Mouse (Mus musculus): ENCODE measurements at regions not wholly inside any gene's neighbourhood (a gene's known extent, or its start where the extent isn't known, plus 50 kb on each side); places are given as distances from the start of the nearest gene placed in this dataset.

DNA sequence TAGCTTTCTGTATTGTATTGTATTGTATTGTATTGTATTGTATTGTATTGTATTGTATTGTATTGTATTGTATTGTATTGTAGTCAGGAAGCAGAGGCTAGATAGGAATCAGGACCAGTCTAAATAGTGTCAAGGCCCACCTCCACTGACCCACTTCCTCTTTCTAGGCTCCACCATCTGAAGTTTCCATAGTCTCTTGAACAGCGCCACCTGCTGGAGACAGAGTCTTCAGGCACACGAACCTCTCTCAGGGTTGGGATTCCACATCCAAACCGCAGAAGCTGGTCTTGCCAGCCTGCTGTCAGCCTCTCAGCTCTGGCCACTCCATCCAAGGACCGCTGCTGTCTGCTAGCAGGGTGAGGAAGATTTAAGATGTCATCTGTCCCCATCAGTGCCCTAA lies 234.6 kb downstream of the Cdh26 start:
- peak; percentile 76 for DNase-seq

DNA sequence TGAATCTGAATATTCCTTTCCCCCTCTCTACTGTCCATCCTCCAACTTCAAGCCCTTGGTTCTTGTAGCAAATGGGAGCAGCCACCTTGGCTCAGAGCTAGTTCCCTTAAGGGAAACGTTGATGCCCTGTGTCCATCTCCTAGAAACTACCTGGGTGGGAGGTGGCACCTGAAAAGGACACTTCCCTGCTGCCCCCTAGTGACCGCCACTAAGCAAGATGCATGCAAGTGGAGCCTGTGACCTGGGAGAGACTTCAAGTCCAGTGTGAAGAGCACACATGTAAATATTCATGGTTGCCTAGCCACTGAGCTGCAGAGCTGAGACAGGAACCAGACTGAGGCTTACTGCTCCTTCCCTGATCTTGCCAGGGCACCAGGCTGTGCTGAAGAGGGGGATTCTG lies 238.1 kb downstream of the Cdh26 start:
- no peak for DNase-seq

DNA sequence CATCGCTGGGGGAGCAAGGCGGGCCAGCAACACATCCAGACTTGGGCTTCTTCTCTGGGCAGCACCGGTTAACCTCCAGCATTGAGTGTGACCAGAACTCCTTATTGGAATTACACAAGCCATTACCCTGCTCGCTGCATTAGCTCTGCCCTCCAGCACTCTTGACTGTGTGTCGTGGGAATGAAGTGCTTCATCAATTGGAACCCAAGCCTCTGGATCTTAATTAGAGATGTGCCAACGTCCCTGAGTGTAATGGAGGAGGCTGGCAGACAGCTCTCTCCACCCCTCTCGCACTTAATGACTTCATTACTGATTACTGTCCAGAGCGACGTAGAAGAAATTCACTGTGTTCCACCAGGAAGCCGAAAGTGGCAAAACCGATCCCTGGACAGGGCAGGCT lies 240.6 kb downstream of the Cdh26 start:
- DNase-seq, result no peak

DNA sequence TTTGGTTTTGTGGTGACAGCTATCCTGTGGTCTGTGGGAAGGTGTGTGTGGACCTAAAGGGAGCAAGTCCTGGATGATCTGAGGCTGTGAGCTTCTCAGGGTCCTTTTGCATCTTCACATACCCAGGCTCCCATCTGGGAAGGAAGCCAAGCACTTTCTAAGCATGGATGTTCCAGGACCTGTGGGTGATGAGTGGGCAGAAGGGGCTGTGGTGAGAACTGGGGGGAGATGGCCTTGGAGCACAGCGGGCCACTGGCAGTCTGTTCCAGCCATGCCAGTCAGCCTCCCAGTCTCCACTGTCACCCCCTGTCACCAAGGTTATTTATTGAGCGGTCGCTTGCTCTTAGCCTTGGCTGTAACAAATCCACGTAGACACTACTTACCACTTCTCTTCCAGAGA lies 243.3 kb downstream of the Cdh26 start:
- DNase-seq, result peak; percentile 31

DNA sequence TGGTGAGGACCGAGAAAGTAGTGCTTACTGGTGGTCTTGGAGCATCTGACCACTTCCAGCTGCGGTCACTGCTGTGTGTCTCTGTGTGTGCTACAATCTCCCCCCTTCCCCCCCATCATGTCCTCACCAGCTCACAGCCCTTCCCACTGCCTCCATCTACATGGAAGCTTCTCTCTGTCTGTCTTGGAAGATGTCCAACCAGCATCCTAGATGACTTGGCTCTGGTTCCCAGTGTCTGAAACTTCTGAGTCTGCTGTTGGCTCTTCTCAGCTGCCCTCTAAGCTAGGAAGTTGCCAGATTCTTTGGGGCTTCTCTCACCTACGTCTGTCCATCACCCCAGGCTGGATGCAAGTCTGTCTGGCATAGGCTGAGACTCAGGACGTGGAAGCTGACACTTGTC lies 244.3 kb downstream of the Cdh26 start:
- DNase-seq, result no peak

DNA sequence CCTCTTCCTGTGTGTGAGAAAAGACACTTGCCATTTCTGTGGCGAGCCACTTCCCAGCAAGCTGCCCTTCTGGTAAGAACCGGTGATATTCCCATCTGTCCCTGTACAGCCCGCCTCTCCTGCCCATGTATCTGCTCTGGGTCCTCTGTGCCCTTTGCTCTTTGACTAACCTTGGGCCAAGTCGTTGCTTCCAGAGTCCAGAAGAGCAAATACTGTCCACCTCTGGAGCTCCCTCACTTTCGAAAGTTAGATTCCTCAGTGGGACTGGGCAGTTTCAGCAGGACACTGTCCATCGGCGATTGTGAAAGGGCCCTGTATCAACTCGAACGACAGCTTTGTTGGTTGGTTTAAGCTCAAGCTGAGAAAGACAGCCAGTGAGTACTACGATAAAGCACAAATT lies 246.6 kb downstream of the Cdh26 start:
- DNase-seq, result no peak

DNA sequence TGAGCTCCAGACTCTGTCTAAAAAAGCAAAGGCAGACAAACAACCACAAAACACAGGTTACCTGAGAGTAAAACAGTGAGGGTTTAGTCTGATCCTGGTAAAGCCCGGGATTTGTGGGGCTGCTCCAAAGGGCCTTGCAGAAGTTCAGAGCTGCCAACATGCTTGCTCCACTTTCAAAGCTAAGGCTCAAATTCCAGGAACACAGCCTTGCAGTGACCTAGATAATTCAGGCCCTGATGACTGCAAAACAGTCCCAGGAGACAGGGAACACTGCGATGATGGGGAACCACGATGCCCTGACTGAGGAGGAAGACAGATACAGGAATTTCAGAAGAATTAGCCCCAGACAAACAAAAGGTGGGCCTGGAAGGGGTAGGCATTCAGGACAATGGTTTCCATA lies 250.0 kb downstream of the Cdh26 start:
- no peak for DNase-seq

DNA sequence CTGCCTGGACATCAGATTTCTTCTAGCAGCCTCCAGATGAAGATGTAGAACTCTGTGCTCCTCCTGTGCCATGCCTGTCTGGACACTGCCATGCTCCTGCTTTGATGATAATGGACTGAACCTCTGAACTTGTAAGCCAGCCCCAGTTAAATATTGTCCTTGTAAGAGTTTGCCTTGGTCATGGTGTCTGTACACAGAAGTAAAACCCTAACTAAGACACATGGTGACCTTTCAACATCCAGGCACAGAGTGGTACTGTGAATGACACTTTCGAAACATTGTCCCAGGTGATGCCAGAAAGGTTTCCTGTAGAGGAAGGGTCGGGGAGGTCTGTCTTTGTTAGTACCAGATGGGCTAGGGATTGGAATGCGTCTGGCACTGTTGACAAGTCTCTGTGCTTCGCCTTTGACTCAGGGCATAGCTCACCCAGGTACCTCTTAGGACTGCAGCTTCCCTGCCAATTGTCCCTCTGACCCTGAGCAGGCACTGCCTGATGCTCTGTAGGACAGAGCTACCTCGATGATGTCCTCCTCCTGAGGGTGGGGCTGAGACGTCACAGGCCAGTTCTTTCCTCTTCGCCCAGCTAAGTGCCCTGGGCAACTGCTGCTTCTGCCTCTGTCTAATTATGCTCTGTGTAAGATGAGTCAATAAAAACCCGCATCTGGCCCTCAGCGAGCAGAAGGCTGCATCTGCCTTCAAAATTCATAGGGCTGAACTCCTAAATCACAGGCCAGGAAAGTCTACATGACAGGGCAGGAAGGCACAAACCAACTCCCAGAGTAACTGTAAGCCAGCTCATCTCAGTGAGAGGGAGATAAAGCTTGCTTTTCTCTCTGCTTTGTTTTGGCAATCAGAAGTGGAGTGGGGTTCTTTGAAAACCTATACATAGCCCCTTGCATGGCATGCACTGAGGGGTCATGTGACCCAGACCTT lies 254.0 kb downstream of the Cdh26 start:
- DNase-seq, result no peak

DNA sequence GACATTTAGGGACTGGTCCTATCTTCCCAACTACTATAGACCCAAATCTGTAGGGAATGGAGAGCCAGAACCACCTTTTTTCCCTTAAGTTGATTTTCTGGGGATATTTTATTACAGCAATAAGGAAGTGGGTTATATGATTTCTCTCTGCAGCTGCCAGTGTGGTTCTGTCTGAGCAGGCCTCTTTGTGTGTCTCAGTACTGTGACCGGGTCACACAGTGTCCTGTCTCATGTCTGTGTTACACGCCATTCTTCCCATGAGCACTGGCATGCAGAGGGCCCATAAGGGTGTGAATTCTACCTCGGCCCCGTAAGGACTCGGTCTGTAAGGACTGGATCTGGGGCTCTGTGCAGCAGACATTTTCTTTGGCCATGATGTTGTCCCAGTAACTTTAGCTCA lies 254.9 kb downstream of the Cdh26 start:
- DNase-seq, result no peak

DNA sequence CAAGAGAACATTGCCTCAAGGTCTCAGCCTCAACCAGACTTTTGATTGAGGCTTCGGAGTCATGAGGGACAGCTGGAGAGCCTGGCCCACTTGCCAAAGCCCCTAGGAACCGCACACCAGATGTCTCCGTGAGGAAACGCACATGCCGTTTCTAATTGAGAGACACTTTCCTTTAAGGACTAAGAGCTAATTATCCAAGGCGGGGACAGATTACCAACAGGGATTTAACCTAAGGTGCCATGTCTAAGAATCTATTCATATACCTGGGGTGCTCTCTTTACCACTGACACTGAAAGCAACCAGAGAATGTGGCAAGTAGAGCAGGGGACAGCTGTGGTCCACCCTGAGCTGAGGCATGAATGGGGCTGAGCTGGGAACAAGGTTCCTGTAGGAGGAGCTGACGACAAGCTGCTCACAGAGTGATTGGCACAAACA lies 255.9 kb downstream of the Cdh26 start:
- no peak for DNase-seq

DNA sequence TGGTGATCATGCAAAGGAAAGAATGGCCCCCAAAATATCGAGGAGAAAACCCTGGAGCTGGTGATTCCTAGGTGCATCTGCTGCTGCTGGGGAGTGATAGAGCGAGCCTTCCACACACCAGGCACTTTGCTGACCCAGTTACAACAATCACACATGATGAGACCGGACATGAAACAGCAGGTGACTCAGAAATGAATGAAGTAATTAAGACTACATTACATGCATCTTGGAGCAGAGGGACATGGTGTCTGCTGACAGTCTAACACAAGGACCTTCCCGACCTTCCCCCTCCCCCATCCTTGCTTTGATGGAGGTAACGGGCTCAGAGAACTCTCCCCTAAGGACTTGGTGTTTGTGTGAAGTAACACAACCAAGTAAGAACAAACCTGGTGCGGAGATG lies 258.3 kb downstream of the Cdh26 start:
- DNase-seq, result no peak

DNA sequence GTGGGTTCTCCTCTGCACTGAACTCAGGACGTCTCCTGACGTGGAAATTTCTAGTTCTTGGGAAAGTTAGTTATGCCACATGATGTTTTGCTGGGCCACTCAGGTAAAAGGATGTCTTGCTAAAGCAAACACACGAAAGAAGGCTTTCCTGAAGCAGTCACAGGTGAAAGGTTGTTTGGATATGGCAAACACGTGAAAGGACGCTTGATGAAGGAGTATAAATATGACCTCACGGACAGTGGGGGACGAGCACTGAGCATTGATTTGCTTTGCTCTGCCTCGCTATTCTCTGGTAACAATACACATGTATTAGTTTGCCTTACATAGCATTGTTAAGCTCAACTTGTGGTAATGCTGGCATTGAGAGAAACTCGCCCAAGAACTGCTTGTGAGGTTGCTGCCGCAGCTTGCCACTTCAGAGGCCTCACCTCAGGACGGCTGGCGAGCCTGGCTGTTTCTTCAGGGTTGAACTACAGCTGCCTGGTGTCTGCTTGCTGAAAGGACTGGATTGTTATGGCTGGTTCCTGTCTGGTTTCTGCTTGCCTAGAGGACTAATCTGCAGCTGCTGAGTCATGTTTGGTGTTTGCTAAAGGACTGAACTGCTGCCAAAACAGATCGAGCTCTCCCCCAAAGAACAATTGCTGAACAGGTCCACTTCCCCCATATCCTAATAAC lies 261.0 kb downstream of the Cdh26 start:
- DNase-seq, result no peak

DNA sequence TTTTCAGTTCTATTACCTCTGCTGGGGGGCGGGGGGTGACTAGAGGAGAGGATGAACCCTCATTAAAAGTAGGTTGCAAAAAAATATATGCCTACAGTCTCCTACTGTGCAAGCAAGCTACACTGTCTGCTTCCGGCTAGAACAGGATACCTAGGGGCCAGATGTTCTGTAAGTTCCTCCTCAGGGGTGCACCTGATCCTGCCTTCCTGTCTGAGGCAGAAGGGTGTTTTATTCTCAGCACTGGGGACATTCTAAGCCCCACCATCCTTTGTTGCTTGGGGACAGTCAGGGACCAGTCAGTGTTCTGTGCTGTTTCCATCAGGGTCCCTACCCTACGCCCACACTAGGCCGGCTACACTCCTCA lies 261.5 kb downstream of the Cdh26 start:
- no peak for DNase-seq

DNA sequence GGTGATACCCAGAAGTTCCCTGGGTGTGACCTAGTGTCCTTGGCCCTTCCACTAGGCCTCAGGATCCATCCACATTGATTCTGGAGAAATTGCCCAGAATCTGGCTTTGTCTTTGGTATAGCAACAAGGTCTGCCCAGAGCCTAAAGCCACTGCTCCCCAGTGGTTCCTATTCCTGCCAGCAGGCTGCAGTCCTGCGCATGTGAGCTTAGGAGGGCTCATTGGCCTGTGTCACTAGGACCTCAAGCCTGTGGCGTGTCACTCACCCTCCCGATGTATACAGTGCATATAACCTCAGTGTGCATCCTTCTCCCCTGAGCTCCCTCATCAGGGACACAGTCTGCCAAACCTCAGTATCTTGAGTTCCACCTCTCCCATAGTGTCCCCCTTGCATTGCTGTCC lies 261.9 kb downstream of the Cdh26 start:
- DNase-seq, result no peak

DNA sequence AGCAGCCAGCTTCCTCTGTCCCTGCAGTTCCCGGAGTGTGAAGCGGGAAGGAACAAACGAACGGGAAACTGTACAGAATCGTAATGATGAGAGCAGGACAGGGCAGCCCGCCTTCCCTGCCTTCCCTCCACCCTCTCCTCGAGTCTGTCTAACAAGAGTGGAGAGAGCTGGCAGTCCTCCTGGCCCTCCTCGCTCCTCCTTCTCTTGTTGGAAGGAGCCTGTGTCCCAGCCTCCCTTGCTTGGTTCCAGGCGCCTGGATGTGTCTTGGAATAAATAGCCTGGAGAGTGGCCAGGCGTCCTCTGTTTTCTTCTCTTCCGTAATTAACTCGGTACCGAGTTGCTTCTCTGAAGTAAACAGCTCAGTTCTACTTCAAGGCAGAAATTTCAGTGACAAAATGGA lies 268.3 kb downstream of the Cdh26 start:
- peak; percentile 44 for DNase-seq

DNA sequence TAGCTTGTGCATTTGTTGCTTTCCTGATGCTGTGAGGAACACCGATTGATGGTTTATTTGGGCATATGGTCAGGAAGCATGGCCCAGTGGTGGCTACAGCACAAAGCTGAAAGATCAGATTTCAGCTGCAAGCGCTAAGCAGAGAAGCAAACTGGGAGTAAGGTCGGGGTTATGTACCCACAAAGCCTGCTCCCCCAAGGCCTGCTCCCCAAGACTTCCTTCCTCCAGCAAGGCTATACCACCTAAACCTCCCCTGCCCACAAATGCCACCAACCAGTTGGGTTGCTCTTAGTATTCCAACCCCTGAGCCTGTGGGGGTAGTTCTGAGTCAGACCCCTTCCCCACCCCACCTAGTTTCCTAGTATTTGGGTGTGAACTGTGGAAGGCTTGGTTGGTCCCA lies 270.5 kb downstream of the Cdh26 start:
- DNase-seq, result no peak

DNA sequence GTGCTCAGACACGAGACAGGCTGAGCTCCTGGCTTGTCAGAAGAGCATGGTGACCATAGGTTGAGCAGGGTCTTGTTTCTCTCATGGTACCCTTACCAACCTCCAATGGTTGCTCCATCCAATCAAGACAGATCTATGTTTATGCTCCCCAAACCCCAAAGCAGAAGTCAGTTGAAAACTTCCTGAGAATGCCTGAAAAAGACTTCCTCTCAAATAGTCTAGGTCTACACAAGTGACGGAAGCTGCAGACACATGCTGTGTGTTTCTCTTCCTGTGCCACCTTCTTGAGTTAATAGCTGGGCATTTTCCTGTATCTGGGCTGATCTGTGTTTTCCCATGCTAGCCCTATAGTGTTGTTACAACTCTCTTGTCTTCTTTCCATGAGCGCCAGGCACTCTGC lies 274.2 kb downstream of the Cdh26 start:
- no peak for DNase-seq

DNA sequence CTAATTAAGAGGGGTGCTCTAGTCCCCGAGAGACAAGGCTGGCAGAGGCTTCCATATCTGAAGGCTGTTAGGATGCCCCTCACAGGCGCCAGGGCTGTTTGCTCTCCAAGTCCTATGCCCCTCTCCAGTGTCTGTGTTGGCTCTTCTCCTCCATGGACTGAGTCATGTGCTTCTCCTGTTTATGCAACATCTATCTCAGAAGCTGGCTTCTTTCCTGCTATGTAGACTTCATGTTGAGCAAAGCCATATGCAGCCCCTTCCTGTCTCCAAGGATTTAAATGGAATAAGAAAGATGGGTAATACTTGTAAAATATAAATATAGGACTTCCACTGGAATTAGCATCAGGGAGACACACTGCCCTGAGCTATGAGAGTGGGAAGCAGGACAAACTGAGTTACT lies 278.3 kb downstream of the Cdh26 start:
- no peak for DNase-seq

DNA sequence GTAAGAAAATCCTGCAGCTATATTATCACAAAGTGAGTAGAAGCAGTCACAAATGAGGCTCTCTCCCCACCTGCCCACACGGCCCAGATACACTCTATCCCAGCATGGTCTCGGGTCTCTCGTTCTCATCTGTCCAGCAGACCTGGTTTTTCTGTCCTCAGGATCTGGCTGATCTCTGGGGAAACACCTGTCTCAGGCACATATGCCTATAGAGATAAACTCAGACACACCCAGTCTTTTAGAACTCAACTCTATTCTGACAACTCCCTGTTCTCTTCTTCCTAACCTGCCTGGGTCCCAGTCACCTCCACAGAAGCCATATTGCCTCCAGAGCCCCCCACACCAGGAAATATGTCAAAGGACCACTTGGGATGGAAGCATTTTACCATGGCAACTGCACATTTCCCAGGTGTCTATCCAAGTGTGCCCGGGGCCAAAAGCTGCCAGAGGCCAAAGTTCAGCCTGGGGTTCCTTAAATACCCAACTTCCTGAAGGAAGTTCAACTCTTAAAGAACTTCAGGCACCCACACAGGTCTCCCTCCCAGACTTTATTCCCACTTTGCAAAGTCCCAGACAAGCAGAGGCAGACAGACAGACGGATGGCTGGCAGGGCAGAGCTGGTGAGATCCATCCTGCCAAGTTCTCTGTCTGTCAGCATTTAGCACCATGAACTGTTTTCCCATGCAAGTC lies 279.0 kb downstream of the Cdh26 start:
- DNase-seq, result no peak

DNA sequence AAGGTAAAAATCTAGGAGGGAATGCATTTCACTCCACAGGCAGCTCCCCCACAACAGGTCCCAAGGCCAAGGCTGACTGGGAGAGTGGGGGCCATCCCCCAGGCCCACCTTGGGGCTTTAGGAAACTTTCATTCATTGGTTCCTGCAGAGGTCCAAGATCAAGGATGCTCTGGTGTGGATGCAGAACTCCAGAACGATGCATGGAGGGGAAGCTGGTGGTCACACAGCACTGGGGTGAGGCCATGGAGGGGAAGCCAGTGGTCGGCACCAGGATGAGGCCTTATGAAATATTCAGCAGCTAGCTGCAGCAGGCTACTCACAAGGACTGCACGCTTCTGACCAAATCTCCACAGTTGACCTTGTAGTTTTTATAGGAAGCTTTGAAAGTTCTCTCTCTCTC lies 279.7 kb downstream of the Cdh26 start:
- DNase-seq, result no peak

DNA sequence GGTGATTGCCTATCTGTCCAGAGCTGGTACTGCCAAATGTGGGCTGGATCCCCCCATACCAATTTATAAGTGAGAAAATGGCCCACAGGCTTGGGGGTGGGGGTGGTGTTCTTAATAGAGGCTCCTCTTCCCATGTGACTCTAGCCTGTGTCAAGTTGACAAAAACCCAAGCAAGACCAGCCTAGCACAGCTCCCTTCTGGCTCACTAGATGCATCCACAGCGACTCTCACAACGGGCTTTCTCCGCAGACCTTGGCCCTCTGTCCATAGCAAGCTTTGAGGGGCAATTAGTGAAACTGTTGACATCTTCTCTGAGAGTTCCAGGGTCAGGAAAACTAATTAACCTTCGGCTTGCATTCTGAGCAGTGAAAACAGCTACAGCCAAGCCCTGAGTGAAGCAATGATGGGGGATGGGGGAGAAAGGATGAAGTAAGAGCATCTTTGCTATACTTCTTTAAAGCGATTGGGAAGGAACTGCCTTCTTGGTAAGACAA lies 281.3 kb downstream of the Cdh26 start:
- no peak for DNase-seq

DNA sequence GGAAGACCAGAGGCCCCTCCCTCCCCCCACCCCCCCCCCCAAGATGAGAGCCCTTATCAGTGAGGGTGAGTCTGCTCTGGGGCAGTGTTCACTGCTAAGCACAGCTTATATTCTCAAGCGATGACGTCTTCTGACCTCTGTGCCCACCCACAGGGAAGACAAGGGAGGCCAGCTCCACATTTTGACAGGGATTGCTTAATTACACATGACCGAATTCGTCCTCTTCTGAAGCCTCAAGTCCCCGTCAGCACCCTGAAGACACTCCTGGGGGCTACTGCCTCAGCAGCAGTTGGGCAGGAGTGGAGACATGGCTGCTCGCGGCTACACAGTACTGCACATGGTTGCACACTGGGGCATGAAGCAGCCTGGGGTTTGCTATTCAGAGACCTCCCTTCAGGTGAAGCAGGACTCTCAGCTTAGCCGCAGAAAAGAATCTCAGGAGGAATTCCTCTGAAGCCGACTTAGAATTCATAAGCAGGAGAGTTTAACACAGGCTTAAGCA lies 282.1 kb downstream of the Cdh26 start:
- no peak for DNase-seq
